Comparison of ENCODE assay signal across 12 mouse cellular contexts in genomic region chr11:19917381-19918245, GRCm38 (mm10). TPM values are rescaled to one million over a fixed set of nuclear protein-coding genes. Genes with fewer than 3 reads are reported as not detected.
DNase-seq lines count a peak whose midpoint lies in the region; ATAC-seq and TF ChIP-seq lines count a peak whose summit lies in the region.
"Had no signal": no experiment of that assay in that cellular context is flagged by ENCODE, and none has a peak within 500 bp of the region (broad histone marks: within the 10 kb centered on the region; RNA-seq: fewer than 3 reads in every experiment).

No protein-coding gene starts in this region.

- peak overlapping the region; percentile 47 for H3K4me2 ChIP-seq in heart, embryonic 16.5 days (ENCODE audit: low read depth, low read length)
- no peak overlapping the region for H3K4me2 ChIP-seq in kidney, embryonic 15.5 days
- H3K4me2 ChIP-seq: forebrain, embryonic 12.5 days; hindbrain, embryonic 12.5 days; limb, embryonic 12.5 days had no signal

- no peak for DNase-seq in heart, postnatal 10 days
- peak; percentile 95 for DNase-seq in Patski (ENCODE audit: low read depth, low spot score)
- no peak for DNase-seq in thymus, postnatal 36 days
- no peak for DNase-seq in frontal cortex, postnatal 14 days (ENCODE audit: low spot score in 2 of 2)
- DNase-seq: gastrocnemius, adult 2 months; lung, embryonic 14.5 days had no signal

- intact Hi-C loops in heart, postnatal 10 days (cut with DNase I): no loop called here

- peaks cover 5% of the 10 kb centered on the region for H3K9me3 ChIP-seq in heart, embryonic 16.5 days (replicated peaks; ENCODE audit: control insufficient read depth, low read length)
- H3K9me3 ChIP-seq in E14TG2a.4 (ENCODE audit: low read length): peaks cover 26% of the 10 kb centered on the region
- no peaks in the 10 kb centered on the region for H3K9me3 ChIP-seq in kidney, embryonic 15.5 days (replicated peaks)
- H3K9me3 ChIP-seq: forebrain, embryonic 12.5 days; limb, embryonic 12.5 days had no signal

- WGBS in heart, embryonic 16.5 days: 28% methylated on average over 9 of the region's 9 CpGs
- 39% methylated on average over 9 of the region's 9 CpGs for WGBS in kidney, embryonic 15.5 days

- H3K4me1 ChIP-seq in heart, embryonic 16.5 days (ENCODE audit: control insufficient read depth, insufficient read depth, low read length): peaks cover 18% of the 10 kb centered on the region
- peaks cover 50% of the 10 kb centered on the region for H3K4me1 ChIP-seq in E14TG2a.4 (replicated peaks; ENCODE audit: low read depth, low read length)
- H3K4me1 ChIP-seq in kidney, embryonic 15.5 days: peaks cover 33% of the 10 kb centered on the region

- POLR2A ChIA-PET in Patski (lab: Charles Lee): interaction anchor here (0.8 to 1.0 kb wide), 2 partner anchors 8 to 24 kb away, joined by 3 read pairs; no protein-coding TSS in a partner anchor

- no peak for TF ChIP-seq CTCF in E14TG2a.4 (conservative IDR thresholded peaks at IDR 0.05; ENCODE audit: low read length)
- no peak for TF ChIP-seq CTCF in Patski (IDR thresholded peaks at IDR 0.05)

- H3K36me3 ChIP-seq in heart, embryonic 16.5 days (ENCODE audit: control insufficient read depth, insufficient read depth): no peaks in the 10 kb centered on the region
- 0 out of 2 replicates have a peak, but pooled peaks cover 3% of the 10 kb centered on the region for H3K36me3 ChIP-seq in E14TG2a.4 (ENCODE audit: insufficient read depth, low read length)
- H3K36me3 ChIP-seq in kidney, embryonic 15.5 days: no peaks in the 10 kb centered on the region
- H3K36me3 ChIP-seq: forebrain, embryonic 12.5 days; hindbrain, embryonic 12.5 days; limb, embryonic 12.5 days had no signal

- peak overlapping the region; percentile 38 for H3K9ac ChIP-seq in heart, embryonic 16.5 days (ENCODE audit: low read length)
- no peak overlapping the region for H3K9ac ChIP-seq in kidney, embryonic 15.5 days
- H3K9ac ChIP-seq: forebrain, embryonic 12.5 days; hindbrain, embryonic 12.5 days; limb, embryonic 12.5 days; lung, embryonic 14.5 days had no signal

- ATAC-seq in heart, embryonic 16.5 days (replicated peaks; ENCODE audit: extremely low read depth, insufficient read depth, low FRiP score): no peak
- peak; percentile 31 for ATAC-seq in Patski
- ATAC-seq in kidney, embryonic 15.5 days (replicated peaks; ENCODE audit: low FRiP score): peak; percentile 59

- CTCF ChIA-PET in Patski (lab: Charles Lee): interaction anchor here (0.9 to 2.0 kb wide), 7 partner anchors 47 to 155 kb away, joined by 3 to 5 read pairs (median 3); no protein-coding TSS in a partner anchor

- in situ Hi-C loops in Patski (cut with MboI; ENCODE audit: low pct_unique_long_range_greater_than_20kb): no loop called here

- H3K27me3 ChIP-seq in heart, embryonic 16.5 days (ENCODE audit: control insufficient read depth, insufficient read depth, low read length): no peaks in the 10 kb centered on the region
- H3K27me3 ChIP-seq in E14TG2a.4 (ENCODE audit: insufficient read depth, low read length) (no peaks in the 10 kb centered on the region), Patski (no peaks in the 10 kb centered on the region)
- no peaks in the 10 kb centered on the region for H3K27me3 ChIP-seq in kidney, embryonic 15.5 days
- H3K27me3 ChIP-seq: limb, embryonic 12.5 days had no signal

- H3K27ac ChIP-seq in heart, embryonic 16.5 days (ENCODE audit: low read length): no peak overlapping the region
- peak overlapping the region; percentile 70 for H3K27ac ChIP-seq in kidney, embryonic 15.5 days
- H3K27ac ChIP-seq: forebrain, embryonic 12.5 days; gastrocnemius, adult 2 months; hindbrain, embryonic 12.5 days; limb, embryonic 12.5 days had no signal

- H3K4me3 ChIP-seq in heart, embryonic 16.5 days (ENCODE audit: low read length): 0 out of 2 replicates have a peak overlapping the region, but pooled peaks have one; percentile 0
- H3K4me3 ChIP-seq in E14TG2a.4 (replicated peaks; ENCODE audit: low read length): peak overlapping the region; percentile 55
- no peak overlapping the region for H3K4me3 ChIP-seq in kidney, embryonic 15.5 days (replicated peaks)
- H3K4me3 ChIP-seq: forebrain, embryonic 12.5 days; gastrocnemius, adult 2 months; hindbrain, embryonic 12.5 days; limb, embryonic 12.5 days had no signal

RNA-seq across cellular contexts. Expression of gene Spred2, which starts 6.6 kb away (rescaled TPM):
- 4.1 and 4.5 TPM in 2 replicates for polyA plus RNA-seq in heart, embryonic 16.5 days (2015; fragmentation: Nextera tagmentation; extraction: Ambion mirVana)
- total RNA-seq in heart, postnatal 10 days (2021): 10 to 100 TPM; 28.4 to 33.4 TPM
- 37.4 TPM for polyA plus RNA-seq in Patski (2021)
- 9.8 and 11.0 TPM in 2 replicates for polyA plus RNA-seq in kidney, embryonic 15.5 days (2015; fragmentation: Nextera tagmentation; extraction: Ambion mirVana)
